Mouse (Mus musculus): ENCODE data around the gene Fgfr2.

Fgfr2 gene

GRCm38 (mm10) chr7:130940733-130941132 lies 2182.4 kb downstream of the Fgfr2 start:
- no peak for DNase-seq

- no peak for DNase-seq
These were observed 2184.3 kb downstream of the Fgfr2 start for GRCm38 (mm10) chr7:130938896-130939295.

GRCm38 (mm10) chr7:130938005-130938404 lies 2185.1 kb downstream of the Fgfr2 start:
- no peak for DNase-seq

- DNase-seq = no peak
These were observed 2185.8 kb downstream of the Fgfr2 start for GRCm38 (mm10) chr7:130937266-130937841.

GRCm38 (mm10) chr7:130936472-130936951 lies 2186.6 kb downstream of the Fgfr2 start:
- peak; percentile 40 for DNase-seq

GRCm38 (mm10) chr7:130935793-130936471 lies 2187.2 kb downstream of the Fgfr2 start, which contains the start of gene Htra1:
Htra1 (plus strand) TSS chr7:130936111.
- peak; percentile 80 for DNase-seq

GRCm38 (mm10) chr7:130935421-130935792 lies 2187.7 kb downstream of the Fgfr2 start:
- DNase-seq = peak; percentile 36

- no peak for DNase-seq
These were observed 2188.5 kb downstream of the Fgfr2 start for GRCm38 (mm10) chr7:130934654-130935053.

GRCm38 (mm10) chr7:130932921-130933320 lies 2190.2 kb downstream of the Fgfr2 start:
- DNase-seq = no peak

- no peak for DNase-seq
These were observed 2192.7 kb downstream of the Fgfr2 start for GRCm38 (mm10) chr7:130930401-130930800.

- DNase-seq = no peak
These were observed 2200.0 kb downstream of the Fgfr2 start for GRCm38 (mm10) chr7:130922981-130923731.

GRCm38 (mm10) chr7:130918260-130918659 lies 2204.9 kb downstream of the Fgfr2 start:
- DNase-seq = no peak

GRCm38 (mm10) chr7:130914693-130915363 lies 2208.3 kb downstream of the Fgfr2 start:
- peak; percentile 58 for DNase-seq

GRCm38 (mm10) chr7:130910841-130911240 lies 2212.3 kb downstream of the Fgfr2 start:
- no peak for DNase-seq

GRCm38 (mm10) chr7:130904571-130905365 lies 2218.4 kb downstream of the Fgfr2 start:
- no peak for DNase-seq

GRCm38 (mm10) chr7:130903505-130904074 lies 2219.6 kb downstream of the Fgfr2 start:
- peak; percentile 16 for DNase-seq

GRCm38 (mm10) chr7:130902929-130903328 lies 2220.2 kb downstream of the Fgfr2 start:
- no peak for DNase-seq

GRCm38 (mm10) chr7:130900233-130900848 lies 2222.8 kb downstream of the Fgfr2 start:
- no peak for DNase-seq

GRCm38 (mm10) chr7:130898373-130898772 lies 2224.8 kb downstream of the Fgfr2 start:
- no peak for DNase-seq

GRCm38 (mm10) chr7:130897201-130897600 lies 2225.9 kb downstream of the Fgfr2 start:
- no peak for DNase-seq

GRCm38 (mm10) chr7:130896064-130896463 lies 2227.1 kb downstream of the Fgfr2 start:
- no peak for DNase-seq

GRCm38 (mm10) chr7:130895618-130895945 lies 2227.6 kb downstream of the Fgfr2 start:
- no peak for DNase-seq
